Mouse (Mus musculus): ENCODE measurements around the gene Ampd2.

GRCm38 (mm10) chr3:108113591-108114289, 27.3 kb upstream of the Ampd2 start:
- TF ChIP-seq CHD2 (IDR thresholded peaks at IDR 0.05; ENCODE audit: low read length) (no peak), ZNF384 (IDR thresholded peaks at IDR 0.05; ENCODE audit: low read depth, low read length) (no peak)

All from CH12.LX (cell line).